Comparison of ENCODE assay signal across 20 mouse cellular contexts in the genomic region with DNA sequence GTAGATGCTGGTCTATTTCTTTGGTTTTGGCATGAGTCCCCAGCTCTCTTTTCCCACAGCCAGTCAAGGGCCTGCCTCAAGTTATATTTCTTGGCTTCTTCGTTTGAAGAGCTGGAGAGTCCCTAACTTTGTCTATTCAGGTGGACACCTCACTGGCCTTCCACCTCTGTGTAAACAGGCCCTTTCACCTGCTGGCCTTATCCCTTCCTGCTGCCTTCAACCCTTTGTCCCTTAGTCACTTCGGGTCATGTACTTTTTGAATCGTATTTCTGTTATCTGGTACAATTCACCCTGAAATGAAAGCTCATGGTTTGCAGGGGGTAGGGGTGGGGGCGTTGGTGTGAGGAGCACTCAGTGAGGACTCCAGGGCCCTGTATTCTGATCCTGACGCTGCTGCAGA. TPM values are rescaled to one million over a fixed set of nuclear protein-coding genes. Genes with fewer than 3 reads are reported as not detected.
DNase-seq lines count a peak whose midpoint lies in the region; ATAC-seq and TF ChIP-seq lines count a peak whose summit lies in the region.
"Had no signal": no experiment of that assay in that cellular context is flagged by ENCODE, and none has a peak within 500 bp of the region (broad histone marks: within the 10 kb centered on the region; RNA-seq: fewer than 3 reads in every experiment).

No protein-coding gene starts in this region.

- intact Hi-C loops in heart, postnatal 36 days (cut with DNase I) = no loop called here

- TF ChIP-seq CTCF in kidney, adult 2 months (conservative IDR thresholded peaks at IDR 0.05; ENCODE audit: insufficient read depth, insufficient read length, low read depth, low read length) = no peak
- no peak for TF ChIP-seq CTCF in spleen, adult 2 months (IDR thresholded peaks at IDR 0.05; ENCODE audit: extremely low read depth, insufficient read depth, insufficient read length, insufficient replicate concordance)

- peak overlapping the region; percentile 83 for H3K27ac ChIP-seq in heart, embryonic 10.5 days
- peak overlapping the region; percentile 87 for H3K27ac ChIP-seq in kidney, adult 2 months (ENCODE audit: insufficient read depth, low read depth, low read length)
- H3K27ac ChIP-seq in spleen, adult 2 months (ENCODE audit: insufficient read depth, low read length) = 0 out of 2 replicates have a peak overlapping the region, but pooled peaks have one; percentile 13
- H3K27ac ChIP-seq in neural tube, embryonic 15.5 days (replicated peaks) = no peak overlapping the region
- H3K27ac ChIP-seq: embryonic facial prominence, embryonic 10.5 days; hindbrain, embryonic 12.5 days; intestine, embryonic 15.5 days; limb, embryonic 13.5 days had no signal

- H3K9ac ChIP-seq in neural tube, embryonic 15.5 days (replicated peaks) = no peak overlapping the region
- H3K9ac ChIP-seq: hindbrain, embryonic 12.5 days; intestine, embryonic 15.5 days; limb, embryonic 13.5 days had no signal

- WGBS in heart, embryonic 10.5 days = 69% methylated on average over 5 of the region's 5 CpGs
- whole genome bisulfite sequencing in kidney, adult 2 months = 65% methylated on average over 5 of the region's 5 CpGs
- 85% methylated on average over 5 of the region's 5 CpGs for WGBS in spleen, adult 2 months
- WGBS in neural tube, embryonic 15.5 days = 58% methylated on average over 5 of the region's 5 CpGs

- no peak overlapping the region for H3K4me2 ChIP-seq in neural tube, embryonic 15.5 days
- H3K4me2 ChIP-seq: hindbrain, embryonic 12.5 days; intestine, embryonic 15.5 days; limb, embryonic 13.5 days; midbrain, embryonic 11.5 days had no signal

- H3K4me1 ChIP-seq in heart, embryonic 10.5 days = peaks cover 98% of the 10 kb centered on the region
- peaks cover 27% of the 10 kb centered on the region; the same call in 1 of the 2 replicates for H3K4me1 ChIP-seq in kidney, adult 2 months (ENCODE audit: control insufficient read depth, insufficient read depth, low read length)
- peaks cover 4% of the 10 kb centered on the region; the same call in 1 of the 2 replicates for H3K4me1 ChIP-seq in spleen, adult 2 months (ENCODE audit: control insufficient read depth, insufficient read depth, insufficient read length)
- H3K4me1 ChIP-seq in neural tube, embryonic 15.5 days = peaks cover 16% of the 10 kb centered on the region

- no peaks in the 10 kb centered on the region for H3K27me3 ChIP-seq in heart, embryonic 10.5 days (ENCODE audit: insufficient read depth, poor library complexity, severe bottlenecking)
- no peaks in the 10 kb centered on the region for H3K27me3 ChIP-seq in kidney, adult 2 months (replicated peaks; ENCODE audit: control insufficient read depth, insufficient read depth, low read length)
- H3K27me3 ChIP-seq in spleen, adult 2 months (ENCODE audit: control insufficient read depth, insufficient read depth, low read length) = no peaks in the 10 kb centered on the region
- no peaks in the 10 kb centered on the region for H3K27me3 ChIP-seq in neural tube, embryonic 15.5 days (replicated peaks)
- H3K27me3 ChIP-seq: CH12.LX; hindbrain, embryonic 12.5 days; intestine, embryonic 15.5 days; limb, embryonic 13.5 days had no signal

- no peaks in the 10 kb centered on the region for H3K9me3 ChIP-seq in heart, embryonic 10.5 days
- H3K9me3 ChIP-seq in neural tube, embryonic 15.5 days (replicated peaks) = no peaks in the 10 kb centered on the region
- H3K9me3 ChIP-seq: embryonic facial prominence, embryonic 10.5 days; hindbrain, embryonic 12.5 days; intestine, embryonic 15.5 days; limb, embryonic 13.5 days had no signal

- H3K36me3 ChIP-seq in heart, embryonic 10.5 days = peaks cover 82% of the 10 kb centered on the region
- H3K36me3 ChIP-seq in kidney, adult 2 months (ENCODE audit: control insufficient read depth, insufficient read depth, low read length) = no peaks in the 10 kb centered on the region
- peaks cover 9% of the 10 kb centered on the region for H3K36me3 ChIP-seq in spleen, adult 2 months (ENCODE audit: control insufficient read depth, insufficient read depth, low read length)
- peaks cover 3% of the 10 kb centered on the region; the same call in 1 of the 2 replicates for H3K36me3 ChIP-seq in neural tube, embryonic 15.5 days

- peak overlapping the region; percentile 33; the same call in 1 of the 2 replicates for H3K4me3 ChIP-seq in heart, embryonic 10.5 days
- H3K4me3 ChIP-seq in kidney, adult 2 months (ENCODE audit: insufficient read depth, low read depth, low read length) = no peak overlapping the region
- H3K4me3 ChIP-seq in spleen, adult 2 months (ENCODE audit: extremely low read depth, insufficient read depth, insufficient read length) = no peak overlapping the region
- no peak overlapping the region for H3K4me3 ChIP-seq in neural tube, embryonic 15.5 days (replicated peaks)
- H3K4me3 ChIP-seq: embryonic facial prominence, embryonic 10.5 days; hindbrain, embryonic 12.5 days; intestine, embryonic 15.5 days; limb, embryonic 13.5 days had no signal

- ATAC-seq in neural tube, embryonic 15.5 days (ENCODE audit: low FRiP score) = no peak
- ATAC-seq: activated CD4-positive, CD25-positive, alpha-beta regulatory T cell, adult 4 months; intestine, embryonic 15.5 days had no signal

- no peak for TF ChIP-seq POLR2A in kidney, adult 2 months (IDR thresholded peaks at IDR 0.05; ENCODE audit: low read depth, low read length)
- TF ChIP-seq POLR2A in spleen, adult 2 months (IDR thresholded peaks at IDR 0.05; ENCODE audit: low read depth, low read length) = no peak

- no peak for DNase-seq in heart, embryonic 10.5 days (ENCODE audit: low spot score)
- DNase-seq in heart, postnatal 36 days = no peak
- no peak for DNase-seq in kidney, adult 2 months
- no peak for DNase-seq in kidney, adult 9 months
- DNase-seq in spleen, adult 2 months (ENCODE audit: low read depth in 1 of 2, low spot score in 2 of 2) = no peak
- DNase-seq in spleen, postnatal 14 days (ENCODE audit: low spot score in 2 of 2) = no peak
- DNase-seq in adrenal gland, postnatal 4 days (ENCODE audit: low spot score in 2 of 2) = no peak
- DNase-seq: cerebellum, postnatal 25 days; gastrocnemius, postnatal 36 days; lung, postnatal 14 days; right cerebral cortex, postnatal 4 days; thymus, postnatal 14 days had no signal

RNA-seq across cellular contexts. Expression of a gene that starts 10.8 kb away (rescaled TPM):
- 549 and 607 TPM in 2 replicates for polyA plus RNA-seq in heart, embryonic 10.5 days (2016; fragmentation: Nextera tagmentation; extraction: Ambion mirVana)
- 10 to 100 TPM in 1 of 2 experiments, 1 to 10 TPM in 1; 9.5 to 12.7 TPM for total RNA-seq in heart, postnatal 36 days (2021)
- 78.4 and 89.6 TPM in 2 replicates for polyA plus RNA-seq in kidney, adult 2 months (2012; rRNA removed)
- 47.7 and 68.9 TPM in 2 replicates for polyA plus RNA-seq in spleen, adult 2 months (2012; rRNA removed)
- polyA plus RNA-seq in neural tube, embryonic 15.5 days (2015; fragmentation: Nextera tagmentation; extraction: Ambion mirVana) = 78.8 and 91.3 TPM in 2 replicates
- total RNA-seq in adrenal gland, postnatal 4 days (2021) = 10 to 100 TPM; 13.0 to 15.5 TPM

RNA-seq across cellular contexts. Expression of a gene that starts 54.6 kb away (rescaled TPM):
- 8.1 and 10.0 TPM in 2 replicates for polyA plus RNA-seq in heart, embryonic 10.5 days (2016; fragmentation: Nextera tagmentation; extraction: Ambion mirVana)
- total RNA-seq in heart, postnatal 36 days (2021) = 10 to 100 TPM; 20.0 to 21.5 TPM
- polyA plus RNA-seq in kidney, adult 2 months (2012; rRNA removed) = 16.6 and 19.3 TPM in 2 replicates
- polyA plus RNA-seq in spleen, adult 2 months (2012; rRNA removed) = 10.2 and 10.4 TPM in 2 replicates
- polyA plus RNA-seq in neural tube, embryonic 15.5 days (2015; fragmentation: Nextera tagmentation; extraction: Ambion mirVana) = 4.4 and 4.8 TPM in 2 replicates
- 10 to 100 TPM; 12.2 to 16.2 TPM for total RNA-seq in adrenal gland, postnatal 4 days (2021)
